Mouse (Mus musculus): ENCODE measurements around the gene Jade3. TPM values are rescaled to one million over a fixed set of nuclear protein-coding genes. Genes with fewer than 3 reads are reported as not detected.
"Not testable (repeated sequence)": the region's sequence is repeated elsewhere in the genome, so short reads cannot be mapped to it uniquely, and the experiment has no call there.

Jade3 gene
- polyA plus RNA-seq (2014; fragmentation: Nextera tagmentation; extraction: Ambion mirVana), result 5.0 and 6.4 TPM in 2 replicates

DNA sequence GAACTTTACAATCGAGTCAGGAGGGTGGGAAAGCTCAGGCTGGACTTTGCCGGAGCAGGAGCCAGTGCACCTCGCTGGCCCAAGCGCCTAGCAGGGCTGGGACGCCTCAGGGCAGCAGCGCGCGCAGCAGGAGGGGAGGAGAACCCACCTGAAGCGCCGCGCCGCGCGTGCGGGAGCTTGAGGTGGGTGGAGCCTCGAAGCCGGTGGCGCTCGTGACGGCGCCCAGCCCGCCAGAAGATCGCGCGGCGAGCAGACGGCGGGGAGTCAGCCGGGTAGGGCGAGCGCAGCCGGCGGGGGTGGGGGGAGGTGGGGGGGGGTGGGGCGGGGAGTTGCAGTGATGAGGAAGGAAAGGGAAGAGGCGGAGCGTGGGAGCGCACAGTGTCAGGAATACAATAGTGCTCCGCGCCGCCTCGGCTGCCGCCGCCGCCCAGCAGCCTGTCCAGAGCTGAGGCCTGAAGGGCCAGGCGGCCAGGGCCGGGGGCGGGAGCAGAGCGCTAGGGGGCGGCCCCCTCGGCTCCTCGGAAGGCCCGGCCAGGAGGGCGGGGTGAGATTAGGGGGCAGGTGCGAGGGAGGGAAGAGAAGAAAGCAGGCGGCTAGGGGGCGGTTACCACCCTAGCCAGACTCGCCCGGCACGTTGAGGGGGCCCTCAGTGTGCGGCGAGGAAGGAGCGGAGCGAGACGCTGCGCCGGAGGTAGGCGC is at the start of gene Jade3:
Gene Jade3 (plus strand): TSS at position 549 of the 699 bp plus-strand sequence.
- H3K36me3 ChIP-seq (ENCODE audit: control insufficient read depth, insufficient read depth, low read length), result no peaks in the 10 kb centered on the region
- peak within 1 kb of the TSS; percentile 65 for H3K9ac ChIP-seq (replicated peaks; ENCODE audit: low read depth, low read length)
- WGBS, result 10% methylated on average over 27 of the region's 67 CpGs
- H3K4me3 ChIP-seq (ENCODE audit: low read depth, low read length), result peak within 1 kb of the TSS; percentile 55
- H3K27me3 ChIP-seq (ENCODE audit: control insufficient read depth, insufficient read depth, low read length), result no peaks in the 10 kb centered on the region
- H3K9me3 ChIP-seq (ENCODE audit: control insufficient read depth, low read length), result no peaks in the 10 kb centered on the region
- peaks cover 4% of the 10 kb centered on the region; the same call in 1 of the 2 replicates for H3K4me1 ChIP-seq (ENCODE audit: control insufficient read depth, insufficient read depth, low read length)
- peak within 1 kb of the TSS; percentile 50 for H3K4me2 ChIP-seq (ENCODE audit: low read depth, low read length)
- ATAC-seq (ENCODE audit: low read depth), result peak; percentile 97
- peak within 1 kb of the TSS; percentile 66 for H3K27ac ChIP-seq (ENCODE audit: low read depth, low read length)

DNA sequence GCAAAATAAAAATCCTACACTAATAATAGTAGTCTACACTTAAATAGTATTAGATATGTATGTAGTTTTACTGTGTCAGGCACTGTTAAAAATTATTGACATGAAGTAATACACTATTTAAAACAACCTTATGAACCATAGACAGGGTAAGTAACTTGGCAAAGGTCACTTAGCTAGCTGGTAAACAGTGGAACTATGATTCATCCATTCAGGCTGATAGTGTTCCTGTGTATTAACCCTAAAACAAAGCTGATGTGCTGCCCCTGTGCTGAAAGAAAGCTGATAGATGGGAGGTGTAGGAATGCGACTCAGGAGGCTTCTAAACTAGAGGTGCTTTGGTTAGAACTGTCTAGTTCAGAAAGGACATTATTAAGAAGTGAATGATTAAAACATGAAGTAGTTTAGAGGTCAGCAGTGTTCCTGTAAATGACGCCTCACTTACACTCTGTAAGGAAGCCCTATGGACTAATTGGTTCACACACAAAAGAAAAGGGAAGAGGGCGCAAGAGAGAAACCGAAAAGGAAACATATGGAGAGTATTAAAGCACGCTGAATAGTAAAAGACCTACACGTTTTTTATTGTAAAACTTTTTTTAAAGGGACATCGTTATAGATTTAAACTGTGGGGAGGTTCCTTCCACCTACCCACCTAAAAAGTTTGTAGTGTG is 46.0 kb upstream of the Jade3 start:
- no peak overlapping the region for H3K4me2 ChIP-seq (ENCODE audit: low read depth, low read length)
- H3K27ac ChIP-seq (ENCODE audit: low read depth, low read length), result no peak overlapping the region
- no peaks in the 10 kb centered on the region for H3K27me3 ChIP-seq (ENCODE audit: control insufficient read depth, insufficient read depth, low read length)
- 75% methylated on average over 7 of the region's 7 CpGs for WGBS
- ATAC-seq (ENCODE audit: low read depth), result no peak
- no peaks in the 10 kb centered on the region for H3K36me3 ChIP-seq (ENCODE audit: control insufficient read depth, insufficient read depth, low read length)
- H3K9ac ChIP-seq (replicated peaks; ENCODE audit: low read depth, low read length), result no peak overlapping the region
- no peaks in the 10 kb centered on the region for H3K9me3 ChIP-seq (ENCODE audit: control insufficient read depth, low read length)
- no peak overlapping the region for H3K4me3 ChIP-seq (ENCODE audit: low read depth, low read length)
- H3K4me1 ChIP-seq (ENCODE audit: control insufficient read depth, insufficient read depth, low read length), result no peaks in the 10 kb centered on the region

DNA sequence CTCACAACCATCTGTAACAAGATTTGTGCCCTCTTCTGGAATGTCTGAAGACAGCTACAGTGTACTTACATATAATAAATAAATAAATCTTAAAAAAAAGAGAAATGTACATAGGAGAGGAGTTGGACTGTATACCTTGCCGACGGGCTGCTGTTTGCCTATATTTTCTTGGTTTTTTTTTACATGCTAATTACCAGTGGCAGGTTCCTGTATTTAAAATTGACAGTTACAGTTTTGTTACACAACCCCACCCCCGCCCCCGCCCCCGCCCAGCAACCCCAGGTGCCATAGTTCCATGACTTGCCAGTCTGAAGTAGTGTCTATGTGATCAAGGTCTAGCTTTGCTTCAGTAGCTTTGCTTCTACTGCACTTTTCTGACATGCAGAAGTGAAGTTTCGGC is 43.2 kb upstream of the Jade3 start:
- 85% methylated on average over 6 of the region's 6 CpGs for WGBS
- H3K4me3 ChIP-seq (ENCODE audit: low read depth, low read length), result no peak overlapping the region
- H3K9me3 ChIP-seq (ENCODE audit: control insufficient read depth, low read length), result no peaks in the 10 kb centered on the region
- no peaks in the 10 kb centered on the region for H3K27me3 ChIP-seq (ENCODE audit: control insufficient read depth, insufficient read depth, low read length)
- H3K36me3 ChIP-seq (ENCODE audit: control insufficient read depth, insufficient read depth, low read length), result no peaks in the 10 kb centered on the region
- no peak for ATAC-seq (ENCODE audit: low read depth)
- H3K27ac ChIP-seq (ENCODE audit: low read depth, low read length), result no peak overlapping the region
- no peak overlapping the region for H3K9ac ChIP-seq (replicated peaks; ENCODE audit: low read depth, low read length)
- no peaks in the 10 kb centered on the region for H3K4me1 ChIP-seq (ENCODE audit: control insufficient read depth, insufficient read depth, low read length)
- no peak overlapping the region for H3K4me2 ChIP-seq (ENCODE audit: low read depth, low read length)

DNA sequence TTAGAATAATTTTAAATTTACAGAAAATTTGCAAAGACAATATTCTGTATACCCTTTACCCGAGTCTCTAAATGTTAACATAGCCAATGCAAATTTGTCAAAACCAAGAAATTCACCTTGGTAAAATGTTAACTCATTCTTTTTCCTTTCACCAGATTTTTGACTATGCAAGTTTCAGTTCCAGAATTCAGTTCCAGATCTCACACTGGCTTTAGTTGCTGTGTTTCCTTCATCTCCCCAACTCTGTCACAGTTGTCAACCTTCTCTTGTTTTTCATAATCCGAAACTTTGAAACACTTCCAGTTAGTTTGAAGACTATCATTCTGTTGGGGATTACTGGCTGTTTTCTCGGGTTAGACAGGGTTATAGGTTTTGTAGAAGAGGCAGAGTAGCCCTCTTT is 38.5 kb upstream of the Jade3 start:
- Histone ChIP-seq H3K9me3 (ENCODE audit: control insufficient read depth, low read length) (no peaks in the 10 kb centered on the region), H3K36me3 (ENCODE audit: control insufficient read depth, insufficient read depth, low read length) (no peaks in the 10 kb centered on the region), H3K27me3 (ENCODE audit: control insufficient read depth, insufficient read depth, low read length) (no peaks in the 10 kb centered on the region), H3K4me2 (ENCODE audit: low read depth, low read length) (no peak overlapping the region), H3K27ac (ENCODE audit: low read depth, low read length) (no peak overlapping the region), H3K4me3 (ENCODE audit: low read depth, low read length) (no peak overlapping the region), H3K9ac (replicated peaks; ENCODE audit: low read depth, low read length) (no peak overlapping the region), H3K4me1 (ENCODE audit: control insufficient read depth, insufficient read depth, low read length) (no peaks in the 10 kb centered on the region)
- 83% methylated on average over 3 of the region's 3 CpGs for WGBS
- no peak for ATAC-seq (ENCODE audit: low read depth)

DNA sequence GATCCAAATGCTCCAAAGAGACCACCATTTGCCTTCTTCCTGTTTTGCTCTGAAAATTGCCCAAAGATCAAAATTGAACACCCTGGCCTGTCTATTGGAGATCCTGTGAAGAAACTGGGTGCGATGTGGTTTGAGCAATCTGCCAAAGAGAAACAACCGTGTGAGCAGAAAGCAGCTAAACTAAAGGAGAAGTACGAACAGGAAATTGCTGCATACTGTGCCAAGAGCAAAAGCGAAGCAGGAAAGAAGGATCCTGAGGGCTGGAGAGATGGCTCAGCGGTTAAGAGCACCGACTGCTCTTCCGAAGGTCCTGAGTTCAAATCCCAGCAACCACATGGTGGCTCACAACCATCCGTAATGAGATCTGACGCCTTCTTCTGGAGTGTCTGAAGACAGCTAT is 33.5 kb upstream of the Jade3 start:
- H3K4me2 ChIP-seq (ENCODE audit: low read depth, low read length); H3K4me3 ChIP-seq (ENCODE audit: low read depth, low read length); ATAC-seq (ENCODE audit: low read depth); H3K4me1 ChIP-seq (ENCODE audit: control insufficient read depth, insufficient read depth, low read length); H3K27me3 ChIP-seq (ENCODE audit: control insufficient read depth, insufficient read depth, low read length); H3K9me3 ChIP-seq (ENCODE audit: control insufficient read depth, low read length); H3K27ac ChIP-seq (ENCODE audit: low read depth, low read length); H3K9ac ChIP-seq (replicated peaks; ENCODE audit: low read depth, low read length); H3K36me3 ChIP-seq (ENCODE audit: control insufficient read depth, insufficient read depth, low read length): not testable (repeated sequence)
- 96% methylated on average over 8 of the region's 9 CpGs for WGBS

DNA sequence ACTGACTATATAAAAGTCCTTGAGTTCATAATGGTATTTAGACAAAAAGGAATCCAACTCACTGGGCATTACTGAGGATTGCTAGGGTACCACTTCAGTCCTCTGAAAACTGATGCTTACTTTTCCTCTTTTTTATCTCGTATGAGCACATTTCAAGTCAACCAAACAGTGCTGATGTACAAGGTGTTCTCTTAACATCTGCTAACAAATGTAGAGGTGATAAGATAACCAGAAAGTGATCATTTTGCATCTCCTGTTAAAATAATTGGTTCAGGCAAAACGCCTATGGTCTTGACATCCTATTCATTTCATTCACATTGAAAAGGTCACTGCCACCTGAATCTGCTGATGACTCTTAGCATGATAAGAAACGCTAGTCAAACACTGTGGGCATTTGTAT is 32.5 kb upstream of the Jade3 start:
- Histone ChIP-seq H3K4me3 (ENCODE audit: low read depth, low read length) (no peak overlapping the region), H3K4me1 (ENCODE audit: control insufficient read depth, insufficient read depth, low read length) (no peaks in the 10 kb centered on the region), H3K9me3 (ENCODE audit: control insufficient read depth, low read length) (no peaks in the 10 kb centered on the region), H3K4me2 (ENCODE audit: low read depth, low read length) (no peak overlapping the region), H3K9ac (replicated peaks; ENCODE audit: low read depth, low read length) (no peak overlapping the region), H3K27ac (ENCODE audit: low read depth, low read length) (no peak overlapping the region), H3K27me3 (ENCODE audit: control insufficient read depth, insufficient read depth, low read length) (no peaks in the 10 kb centered on the region), H3K36me3 (ENCODE audit: control insufficient read depth, insufficient read depth, low read length) (no peaks in the 10 kb centered on the region)
- 84% methylated on average over 3 of the region's 3 CpGs for WGBS
- no peak for ATAC-seq (ENCODE audit: low read depth)

DNA sequence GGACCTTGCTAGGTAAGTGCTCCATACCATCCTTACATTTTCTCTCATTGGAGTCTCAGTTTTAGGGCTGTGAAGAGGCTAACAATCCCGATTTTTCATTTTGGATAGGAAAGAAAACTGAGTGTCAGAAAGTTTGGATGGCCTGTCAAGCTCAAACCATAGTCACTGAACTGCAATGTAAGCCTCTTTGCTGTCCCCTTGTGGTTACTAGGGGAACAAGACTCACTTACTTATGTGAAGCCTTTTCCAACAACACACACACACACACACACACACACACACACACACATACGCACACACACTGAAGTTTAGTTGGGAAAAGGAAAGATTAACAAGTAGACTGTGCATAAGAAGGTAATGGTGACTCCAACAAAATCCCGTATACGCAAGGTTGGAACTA is 21.4 kb upstream of the Jade3 start:
- Histone ChIP-seq H3K9me3 (ENCODE audit: control insufficient read depth, low read length) (no peaks in the 10 kb centered on the region), H3K4me1 (ENCODE audit: control insufficient read depth, insufficient read depth, low read length) (no peaks in the 10 kb centered on the region), H3K4me3 (ENCODE audit: low read depth, low read length) (no peak overlapping the region), H3K27ac (ENCODE audit: low read depth, low read length) (no peak overlapping the region), H3K9ac (replicated peaks; ENCODE audit: low read depth, low read length) (no peak overlapping the region), H3K36me3 (ENCODE audit: control insufficient read depth, insufficient read depth, low read length) (no peaks in the 10 kb centered on the region), H3K4me2 (ENCODE audit: low read depth, low read length) (no peak overlapping the region), H3K27me3 (ENCODE audit: control insufficient read depth, insufficient read depth, low read length) (no peaks in the 10 kb centered on the region)
- WGBS, result 83% methylated on average over 4 of the region's 4 CpGs
- no peak for ATAC-seq (ENCODE audit: low read depth)

DNA sequence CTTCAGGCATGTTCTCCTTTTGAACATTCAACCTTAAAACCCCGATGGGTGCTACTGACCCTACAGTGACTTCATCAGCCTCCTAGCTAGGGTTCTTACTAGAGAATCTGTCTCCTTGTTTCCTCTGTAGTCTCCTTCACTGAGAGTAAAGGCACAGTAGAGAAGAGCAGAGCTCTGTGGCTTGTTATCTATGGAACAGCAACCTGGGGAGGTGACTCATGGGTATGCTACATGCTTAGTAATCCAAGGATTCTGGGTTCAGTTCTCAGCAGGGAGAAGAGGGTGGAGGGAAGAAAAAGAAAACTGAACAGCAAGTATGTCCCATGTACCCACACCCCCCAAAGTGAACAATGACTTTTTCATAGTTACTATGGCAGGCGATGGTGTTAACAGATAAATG is 18.6 kb upstream of the Jade3 start:
- Histone ChIP-seq H3K36me3 (ENCODE audit: control insufficient read depth, insufficient read depth, low read length) (no peaks in the 10 kb centered on the region), H3K4me1 (ENCODE audit: control insufficient read depth, insufficient read depth, low read length) (no peaks in the 10 kb centered on the region), H3K4me2 (ENCODE audit: low read depth, low read length) (no peak overlapping the region), H3K4me3 (ENCODE audit: low read depth, low read length) (no peak overlapping the region), H3K9ac (replicated peaks; ENCODE audit: low read depth, low read length) (no peak overlapping the region), H3K9me3 (ENCODE audit: control insufficient read depth, low read length) (no peaks in the 10 kb centered on the region), H3K27me3 (ENCODE audit: control insufficient read depth, insufficient read depth, low read length) (no peaks in the 10 kb centered on the region), H3K27ac (ENCODE audit: low read depth, low read length) (no peak overlapping the region)
- WGBS, result 92% methylated on average over 2 of the region's 2 CpGs
- no peak for ATAC-seq (ENCODE audit: low read depth)

DNA sequence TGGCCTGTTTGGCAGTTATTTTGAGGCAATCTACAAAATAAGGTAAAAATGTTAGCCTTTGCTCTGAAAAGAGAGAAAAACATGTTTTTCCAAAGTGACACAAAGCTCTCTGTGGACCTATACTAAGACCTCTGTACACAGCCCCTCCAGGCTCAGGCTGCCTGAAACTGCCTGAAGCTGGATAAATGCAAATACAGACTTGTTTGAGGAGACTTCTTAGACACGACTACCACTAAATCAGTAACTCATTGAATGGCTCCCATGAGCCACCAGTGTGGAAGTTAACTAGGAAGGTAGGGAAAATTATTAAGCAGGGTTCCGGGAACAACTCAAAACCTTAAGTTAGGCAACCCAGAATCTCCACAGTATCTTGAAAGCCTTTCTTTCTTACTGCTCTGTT is 17.8 kb upstream of the Jade3 start:
- no peak overlapping the region for H3K4me2 ChIP-seq (ENCODE audit: low read depth, low read length)
- H3K9me3 ChIP-seq (ENCODE audit: control insufficient read depth, low read length), result no peaks in the 10 kb centered on the region
- no peaks in the 10 kb centered on the region for H3K36me3 ChIP-seq (ENCODE audit: control insufficient read depth, insufficient read depth, low read length)
- no peaks in the 10 kb centered on the region for H3K4me1 ChIP-seq (ENCODE audit: control insufficient read depth, insufficient read depth, low read length)
- no peak overlapping the region for H3K27ac ChIP-seq (ENCODE audit: low read depth, low read length)
- no peaks in the 10 kb centered on the region for H3K27me3 ChIP-seq (ENCODE audit: control insufficient read depth, insufficient read depth, low read length)
- H3K4me3 ChIP-seq (ENCODE audit: low read depth, low read length), result no peak overlapping the region
- WGBS, result 51% methylated on average over 2 of the region's 2 CpGs
- no peak overlapping the region for H3K9ac ChIP-seq (replicated peaks; ENCODE audit: low read depth, low read length)
- ATAC-seq (ENCODE audit: low read depth), result no peak

All from neural tube, embryonic 14.5 days (tissue).